Comparison of ENCODE assay signal across 12 mouse cellular contexts in the genomic region with DNA sequence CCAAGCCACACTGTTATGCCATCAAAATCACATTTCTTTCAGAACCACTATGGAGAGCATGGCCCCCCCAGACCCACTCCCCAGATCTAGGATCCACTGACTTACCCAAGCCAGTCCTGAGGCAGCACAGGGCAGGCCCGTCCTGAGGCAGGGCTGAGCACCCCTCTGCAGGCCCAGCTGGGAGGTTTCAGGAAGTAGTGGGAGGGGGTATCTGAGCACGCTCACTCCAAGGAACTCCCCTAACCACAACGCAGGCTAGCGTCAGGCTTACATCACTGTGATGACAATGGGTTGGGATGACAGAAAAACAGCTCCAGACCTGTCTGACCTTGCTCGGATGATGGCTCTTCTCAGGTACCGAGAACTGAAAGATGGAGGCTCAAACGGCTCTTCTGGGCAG. TPM values are rescaled to one million over a fixed set of nuclear protein-coding genes. Genes with fewer than 3 reads are reported as not detected.
A peak's percentile ranks its signal among the peaks of the same experiment; 100 is the strongest.
DNase-seq lines count a peak whose midpoint lies in the region; TF ChIP-seq lines count a peak whose summit lies in the region.
"Had no signal": no experiment of that assay in that cellular context is flagged by ENCODE, and none has a peak within 500 bp of the region (broad histone marks: within the 10 kb centered on the region; RNA-seq: fewer than 3 reads in every experiment).

No protein-coding gene starts in this region.

- no peak for TF ChIP-seq RAD21 in MEL (IDR thresholded peaks at IDR 0.05; ENCODE audit: low read depth, low read length)

- H3K9me3 ChIP-seq in MEL (replicated peaks; ENCODE audit: insufficient read depth, low read length), result no peaks in the 10 kb centered on the region
- H3K9me3 ChIP-seq: limb, embryonic 13.5 days had no signal

- no peak for TF ChIP-seq CTCF in lung, adult 2 months (IDR thresholded peaks at IDR 0.05; ENCODE audit: insufficient read depth, low read length)
- no peak for TF ChIP-seq CTCF in MEL (IDR thresholded peaks at IDR 0.05 in 2 of 3, conservative IDR thresholded peaks at IDR 0.05 in 1 of 3; ENCODE audit: control insufficient read depth in 1 of 3, insufficient read depth in 1 of 3, low read depth in 2 of 3, low read length in 3 of 3, poor library complexity in 1 of 3, severe bottlenecking in 1 of 3)

- TF ChIP-seq EP300 in MEL (IDR thresholded peaks at IDR 0.05; ENCODE audit: low read depth in 1 of 2, low read length in 2 of 2), result no peak

- H3K27ac ChIP-seq in MEL (ENCODE audit: control insufficient read depth, low read depth, low read length), result no peak overlapping the region; the same call in 1 of the 2 replicates
- H3K27ac ChIP-seq: limb, embryonic 13.5 days had no signal

- H3K79me2 ChIP-seq in MEL (ENCODE audit: control insufficient read depth, insufficient read depth, low read length, poor library complexity), result no peaks in the 10 kb centered on the region

- H3K4me1 ChIP-seq in lung, adult 2 months (ENCODE audit: control insufficient read depth, insufficient read depth, low read length), result no peaks in the 10 kb centered on the region
- H3K4me1 ChIP-seq in MEL (ENCODE audit: control insufficient read depth in 1 of 2, insufficient read depth in 2 of 2, low read length in 2 of 2), result peaks cover 5 to 30% of the 10 kb centered on the region in 2 experiments
- H3K4me1 ChIP-seq: limb, embryonic 13.5 days had no signal

- peaks cover 0 to 5% of the 10 kb centered on the region in 2 experiments; a peak in 1 of 4 replicates for H3K36me3 ChIP-seq in MEL (ENCODE audit: control insufficient read depth in 1 of 2, insufficient read depth in 2 of 2, low read length in 2 of 2)
- H3K36me3 ChIP-seq: limb, embryonic 13.5 days had no signal

- H3K4me3 ChIP-seq in lung, adult 2 months (replicated peaks; ENCODE audit: extremely low read depth, low read depth, low read length), result peak overlapping the region; percentile 22
- H3K4me3 ChIP-seq in MEL (ENCODE audit: control insufficient read depth in 1 of 2, insufficient read depth in 1 of 2, low read depth in 2 of 2, low read length in 2 of 2), result peak overlapping the region; percentile 47 to 73
- H3K4me3 ChIP-seq: limb, embryonic 13.5 days had no signal

- peak; percentile 40; the same call in 1 of the 2 replicates for TF ChIP-seq POLR2A in lung, adult 2 months (IDR thresholded peaks at IDR 0.05; ENCODE audit: borderline replicate concordance, extremely low read depth, low read depth, low read length)
- TF ChIP-seq POLR2A in MEL (IDR thresholded peaks at IDR 0.05; ENCODE audit: control insufficient read depth in 1 of 2, insufficient read depth in 1 of 2, low read depth in 1 of 2, low read length in 2 of 2, poor library complexity in 1 of 2), result peak in 1 of 2 experiments; percentile 36; a peak in 1 of 4 replicates

- DNase-seq in lung, adult 2 months, result no peak
- no peak for DNase-seq in lung, postnatal 14 days
- DNase-seq in MEL (ENCODE audit: low read depth, low spot score), result peak; percentile 70
- DNase-seq in induced T-regulatory cell, adult 2 months (ENCODE audit: low read depth), result peak; percentile 95
- DNase-seq in thymus, adult 18-20 months, result peak; percentile 69 to 83
- no peak for DNase-seq in testis, postnatal 10 days (ENCODE audit: low spot score)
- no peak for DNase-seq in cerebellum, postnatal 14 days
- DNase-seq: adrenal gland, postnatal 25 days; cerebellum, postnatal 25 days; gastrocnemius, postnatal 10 days; layer of hippocampus, adult 9-11 months had no signal

- H3K27me3 ChIP-seq in MEL (ENCODE audit: control insufficient read depth in 1 of 2, insufficient read depth in 2 of 2, low read length in 2 of 2), result no peaks in the 10 kb centered on the region
- H3K27me3 ChIP-seq: limb, embryonic 13.5 days had no signal

- WGBS in lung, adult 2 months, result 67% methylated on average over 7 of the region's 7 CpGs

- peak overlapping the region; percentile 50 for H3K9ac ChIP-seq in MEL (ENCODE audit: control insufficient read depth, low read depth, low read length, poor library complexity, severe bottlenecking)
- H3K9ac ChIP-seq: limb, embryonic 13.5 days had no signal

TF ChIP-seq in MEL, 35 proteins besides CTCF, POLR2A, EP300 and RAD21:
- TF ChIP-seq UBTF (IDR thresholded peaks at IDR 0.05; ENCODE audit: borderline replicate concordance, insufficient read depth, low read depth, low read length) (no peak), NRF1 (IDR thresholded peaks at IDR 0.05; ENCODE audit: insufficient read depth, low read depth, low read length, poor library complexity, severe bottlenecking) (0 out of 2 replicates have a peak, but pooled peaks have one; percentile 25), TBP (IDR thresholded peaks at IDR 0.05; ENCODE audit: low read depth, low read length) (peak; percentile 39; the same call in 1 of the 2 replicates), SIN3A (IDR thresholded peaks at IDR 0.05; ENCODE audit: low read length) (peak; percentile 67; the same call in 1 of the 2 replicates), ETS1 (IDR thresholded peaks at IDR 0.05; ENCODE audit: low read depth, low read length) (peak; percentile 87), HCFC1 (IDR thresholded peaks at IDR 0.05; ENCODE audit: low read depth, low read length) (0 out of 2 replicates have a peak, but pooled peaks have one; percentile 57), TCF12 (IDR thresholded peaks at IDR 0.05; ENCODE audit: low read depth, low read length) (peak; percentile 46; the same call in 1 of the 2 replicates), MYC (IDR thresholded peaks at IDR 0.05; ENCODE audit: low read depth, low read length) (no peak), NELFE (IDR thresholded peaks at IDR 0.05; ENCODE audit: low read depth, low read length) (peak; percentile 44), ELF1 (IDR thresholded peaks at IDR 0.05; ENCODE audit: low read depth, low read length) (peak; percentile 86), MAZ (IDR thresholded peaks at IDR 0.05; ENCODE audit: low read depth, low read length) (peak; percentile 75; the same call in 1 of the 2 replicates)

RNA-seq across cellular contexts. Expression of a gene that starts 7.3 kb away (rescaled TPM):
- polyA plus RNA-seq in lung, adult 2 months (2012; rRNA removed), result 9.2 and 12.9 TPM in 2 replicates
- 6.5 and 6.8 TPM in 2 replicates for total RNA-seq in MEL (2012; rRNA removed)
- 1 to 10 TPM in 1 of 2 experiments, not detected in 1; 5.4 TPM for polyA plus RNA-seq in MEL (2012; ENCODE audit: insufficient read depth in 1 of 2, insufficient read length in 2 of 2, low read depth in 1 of 2, low replicate concordance in 2 of 2, missing spikeins in 1 of 2)

RNA-seq across cellular contexts. Expression of a gene that starts 31.5 kb away (rescaled TPM):
- polyA plus RNA-seq in lung, adult 2 months (2012; rRNA removed), result 17.0 and 21.4 TPM in 2 replicates
- 245 and 279 TPM in 2 replicates for total RNA-seq in MEL (2012; rRNA removed)
- 100 to 1,000 TPM in 1 of 2 experiments, not detected in 1; 274 TPM for polyA plus RNA-seq in MEL (2012; ENCODE audit: insufficient read depth in 1 of 2, insufficient read length in 2 of 2, low read depth in 1 of 2, low replicate concordance in 2 of 2, missing spikeins in 1 of 2)

RNA-seq across cellular contexts. Expression of a gene that starts 52.0 kb away (rescaled TPM):
- polyA plus RNA-seq in lung, adult 2 months (2012; rRNA removed), result 9.4 and 10.0 TPM in 2 replicates
- 11.2 and 15.2 TPM in 2 replicates for total RNA-seq in MEL (2012; rRNA removed)
- 10 to 100 TPM in 1 of 2 experiments, not detected in 1; 21.4 TPM for polyA plus RNA-seq in MEL (2012; ENCODE audit: insufficient read depth in 1 of 2, insufficient read length in 2 of 2, low read depth in 1 of 2, low replicate concordance in 2 of 2, missing spikeins in 1 of 2)

RNA-seq across cellular contexts. Expression of a gene that starts 58.3 kb away (rescaled TPM):
- polyA plus RNA-seq in lung, adult 2 months (2012; rRNA removed), result 9.3 and 13.3 TPM in 2 replicates
- 1.2 and 2.6 TPM in 2 replicates for total RNA-seq in MEL (2012; rRNA removed)
- polyA plus RNA-seq in MEL (2012; ENCODE audit: insufficient read depth in 1 of 2, insufficient read length in 2 of 2, low read depth in 1 of 2, low replicate concordance in 2 of 2, missing spikeins in 1 of 2), result 10 to 100 TPM in 1 of 2 experiments, not detected in 1; 11.4 TPM

Comparison
In these comparisons a context has a peak if more than half of its experiments do, and no peak if none do; other contexts are left out.
1. DNase-seq: peak in MEL (single experiment), induced T-regulatory cell, adult 2 months (single experiment) and thymus, adult 18-20 months (2 of 2); none in lung, adult 2 months (single experiment), lung, postnatal 14 days (single experiment), testis, postnatal 10 days (single experiment) and cerebellum, postnatal 14 days (0 of 2).